Mouse (Mus musculus) testis, adult 2 months (tissue): ENCODE measurements around the gene Kif2a.

Experiments used
- CTCF ChIP-seq: fragments of 200-500 bp; IDR thresholded peaks from 2 replicates; pipeline ENCODE4 v1.5.1; 2012; ENCODE audit warnings: low read depth, mild to moderate bottlenecking, inconsistent platforms, low read length, moderate library complexity; ENCODE audit not compliant: control insufficient read depth, insufficient read depth, insufficient replicate concordance
- POLR2A ChIP-seq: fragments of 200-500 bp; IDR thresholded peaks from 2 replicates; pipeline ENCODE4 v1.6.1; 2012; ENCODE audit warnings: low read depth, mild to moderate bottlenecking, inconsistent platforms, low read length, moderate library complexity; ENCODE audit not compliant: control insufficient read depth

DNA sequence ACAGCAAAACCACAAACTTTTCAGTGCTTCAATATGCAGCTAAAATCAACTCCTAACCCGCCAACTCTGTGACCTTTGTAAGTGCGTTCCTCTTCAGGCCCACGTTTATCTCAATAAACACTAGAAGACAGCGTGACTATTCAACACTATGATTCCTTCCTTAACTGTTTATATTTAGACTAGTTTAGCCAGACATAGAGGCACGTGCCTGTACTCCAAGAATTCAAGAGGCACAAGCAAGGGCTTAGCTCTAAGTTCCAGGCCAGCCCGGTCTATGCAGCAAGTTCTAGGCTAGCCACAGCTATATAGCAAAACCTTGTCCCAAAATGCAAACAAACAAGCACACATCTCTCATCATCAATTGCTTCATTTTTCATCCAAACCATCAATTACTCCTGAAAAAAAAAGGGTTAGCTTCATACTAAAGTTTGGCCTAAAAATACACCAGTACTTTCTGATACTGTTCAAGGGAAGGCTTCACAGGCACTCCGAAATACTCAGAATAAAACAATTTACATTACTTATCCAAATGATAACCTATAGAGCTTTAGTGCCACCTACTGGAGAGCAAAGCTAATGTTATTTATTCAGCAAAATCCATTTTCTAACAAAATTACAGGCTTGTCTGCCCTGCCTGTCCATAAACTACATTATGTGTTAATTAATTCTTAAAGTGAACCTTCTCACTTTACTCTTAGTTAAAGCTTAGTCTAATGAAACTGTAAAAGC is 103.4 kb downstream of the Kif2a start:
- TF ChIP-seq CTCF (no peak), POLR2A (no peak)
